Mouse (Mus musculus) adrenal gland, adult 8-10 months (tissue): ENCODE measurements at regions not wholly inside any gene's neighbourhood (a gene's known extent, or its start where the extent isn't known, plus 50 kb on each side); places are given as distances from the start of the nearest gene placed in this dataset.
"Not testable (repeated sequence)": the region's sequence is repeated elsewhere in the genome, so short reads cannot be mapped to it uniquely, and the experiment has no call there.

Experiments used
- DNase-seq: peaks from one replicate; pipeline ENCODE4 v3.0.0; 2022

DNA sequence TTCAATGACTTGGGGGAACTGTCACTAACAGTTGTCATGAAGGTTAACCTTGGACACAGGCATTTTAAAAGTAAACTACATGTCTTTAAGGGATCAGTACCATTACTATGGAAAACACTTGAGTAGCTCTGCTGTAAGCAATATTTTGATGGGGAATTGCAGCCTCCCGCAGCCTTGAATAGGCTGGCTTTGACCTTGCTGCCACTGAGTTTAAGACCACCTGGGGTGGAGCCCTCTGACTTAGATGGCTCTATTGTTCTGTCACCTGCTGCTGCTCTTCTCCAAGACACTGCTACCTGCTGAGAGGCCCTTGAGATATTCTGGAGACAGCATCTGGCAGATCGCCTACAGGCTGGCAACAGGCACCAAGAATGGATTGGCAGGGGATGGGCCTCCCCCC, 62.1 kb upstream of the Tars start:
- DNase-seq = not testable (repeated sequence)

DNA sequence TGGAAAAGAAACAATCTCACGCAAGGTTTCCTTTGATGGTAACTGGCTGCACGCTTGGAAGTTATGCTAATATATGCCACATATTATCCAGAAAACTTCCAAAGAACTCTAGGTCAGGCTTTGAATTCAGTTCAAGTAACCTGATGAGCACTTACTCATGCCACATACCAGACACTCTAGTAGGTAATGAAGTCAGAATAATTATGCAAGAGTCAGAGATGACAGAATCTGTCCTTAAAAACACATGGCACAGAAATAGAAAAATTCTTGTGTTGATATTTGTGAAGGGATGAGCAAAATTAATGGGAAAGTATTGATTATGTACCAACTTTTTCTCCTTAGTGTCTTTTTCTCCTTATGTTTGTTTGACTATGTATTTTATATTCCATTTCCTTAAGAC, 59.8 kb upstream of the Tars start:
- no peak for DNase-seq

DNA sequence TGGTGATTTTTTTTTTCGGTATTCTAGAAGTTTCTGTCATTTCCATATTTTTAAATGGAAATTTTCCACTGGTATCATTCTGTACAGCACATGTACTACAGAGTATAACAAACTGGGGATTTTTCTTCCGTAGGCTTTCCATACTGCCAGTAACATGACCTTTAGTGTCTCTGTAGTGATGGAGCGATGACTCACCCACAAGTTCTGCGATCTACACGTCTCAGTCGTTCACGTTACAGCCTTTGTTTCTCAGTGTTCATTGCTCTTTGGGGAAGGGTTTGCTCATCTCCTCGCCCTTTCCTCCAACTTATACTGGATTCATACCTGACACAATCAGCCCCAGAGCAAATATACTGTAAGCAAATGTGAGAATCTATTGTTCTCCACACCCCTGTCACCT, 57.8 kb upstream of the Tars start:
- DNase-seq = no peak

DNA sequence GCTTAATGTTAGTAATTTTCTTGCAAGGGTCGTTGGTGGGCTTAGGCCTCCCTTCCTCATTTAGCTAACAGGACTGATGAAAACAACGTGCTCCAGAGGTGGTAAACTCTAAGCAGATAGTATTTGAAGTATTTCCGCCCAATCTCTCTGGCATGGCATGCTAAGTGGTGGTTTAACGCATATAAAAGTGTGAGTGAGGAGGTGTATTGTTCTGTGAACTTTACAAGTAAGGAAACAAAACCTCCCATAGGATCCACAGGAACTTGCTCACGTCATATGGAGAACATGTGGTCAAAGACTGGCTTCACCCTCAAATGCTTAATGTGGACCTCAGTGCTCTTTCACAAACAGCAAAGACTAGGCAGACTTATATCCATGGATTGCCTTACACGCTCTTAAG, 56.5 kb upstream of the Tars start:
- no peak for DNase-seq

DNA sequence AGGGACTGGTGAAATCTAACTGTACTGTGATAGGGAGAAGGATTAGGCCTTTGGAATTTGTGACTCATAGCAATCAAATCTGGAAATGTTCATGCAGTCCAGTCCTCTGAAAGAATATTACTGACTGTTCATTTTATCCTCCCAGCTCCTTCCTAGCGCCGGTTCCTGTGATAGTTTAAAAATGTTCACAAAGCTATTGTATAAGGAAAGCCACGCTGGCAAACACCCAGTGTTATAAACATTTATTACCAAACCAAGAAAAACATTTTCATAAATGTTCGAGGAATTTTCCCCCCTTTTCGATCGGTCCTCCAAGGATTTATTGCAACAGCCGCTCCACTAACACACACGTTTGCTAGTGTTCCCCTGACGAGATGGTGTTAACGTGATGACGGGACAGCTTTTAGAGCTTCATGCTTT, 55.9 kb upstream of the Tars start:
- DNase-seq = no peak

- DNase-seq = no peak
Observed at GRCm38 (mm10) chr15:11453997-11454396, 54.5 kb upstream of the Tars start.

GRCm38 (mm10) chr15:11451635-11452034, 52.2 kb upstream of the Tars start:
- no peak for DNase-seq
